Mouse (Mus musculus) embryonic facial prominence, embryonic 11.5 days (tissue): Measurements from ENCODE around the gene Kcnn4. TPM values are rescaled to one million over a fixed set of nuclear protein-coding genes. Genes with fewer than 3 reads are reported as not detected.

ENCODE experiments used
- ATAC-seq: fragments of 200-750 bp; cut with Nextera tagmentation; replicated peaks from 2 replicates; pipeline ENCODE4 v1.8.0; 2017; ENCODE audit warnings: low read depth; ENCODE audit not compliant: insufficient number of reproducible peaks, low FRiP score, low TSS enrichment
- DNase-seq: peaks from one replicate; pipeline ENCODE4 v3.0.0-alpha.2; 2015; ENCODE audit warnings: low spot score
- H3K27ac ChIP-seq: fragments of 300-500 bp; sonication (generic); replicated peaks from 2 replicates; pipeline ENCODE4 v1.5.1; 2014; ENCODE audit warnings: mild to moderate bottlenecking, low read depth, low read length, control low read depth
- H3K27me3 ChIP-seq: fragments of 300-500 bp; sonication (generic); 2 replicates; pipeline ENCODE4 v1.6.1; 2014; ENCODE audit warnings: mild to moderate bottlenecking, low read length, moderate library complexity, mixed read lengths; ENCODE audit not compliant: control insufficient read depth, insufficient read depth
- H3K36me3 ChIP-seq: fragments of 300-500 bp; sonication (generic); replicated peaks from 2 replicates; pipeline ENCODE4 v1.6.1; 2014; ENCODE audit warnings: low read depth, mild to moderate bottlenecking, low read length, moderate library complexity, mixed read lengths; ENCODE audit not compliant: control insufficient read depth, insufficient read depth
- H3K4me1 ChIP-seq: fragments of 300-500 bp; sonication (generic); 2 replicates; pipeline ENCODE4 v1.6.1; 2014; ENCODE audit warnings: low read length, mixed read lengths; ENCODE audit not compliant: control insufficient read depth, insufficient read depth
- H3K4me2 ChIP-seq: fragments of 300-500 bp; sonication (generic); 2 replicates; pipeline ENCODE4 v1.6.1; 2014; ENCODE audit warnings: low read depth, mild to moderate bottlenecking, control low read depth, low read length, moderate library complexity
- H3K4me3 ChIP-seq: fragments of 300-500 bp; sonication (generic); 2 replicates; pipeline ENCODE4 v1.5.1; 2014; ENCODE audit warnings: low read depth, low read length, control low read depth
- H3K9ac ChIP-seq: fragments of 300-500 bp; sonication (generic); replicated peaks from 2 replicates; pipeline ENCODE4 v1.6.1; 2014; ENCODE audit warnings: mild to moderate bottlenecking, control low read depth, low read length
- H3K9me3 ChIP-seq: fragments of 300-500 bp; sonication (generic); replicated peaks from 2 replicates; pipeline ENCODE4 v1.6.1; 2016; ENCODE audit warnings: mild to moderate bottlenecking, low read length, inconsistent platforms, mixed read lengths; ENCODE audit not compliant: control insufficient read depth
- WGBS: fragments of 180-500 bp; shearing (Covaris S2); extraction: QIAGEN DNeasy Blood & Tissue Kit; methylation state at CpG from one replicate; pipeline ENCODE4 v1.1.7; 2014; 5-methylcytosine and 5-hydroxymethylcytosine counted together
- polyA plus RNA-seq: library from polyadenylated mRNA; unstranded; fragments of >200 nt; fragmentation: Nextera tagmentation; extraction: Ambion mirVana; gene quantifications from 2 replicates; pipeline ENCODE4 v1.2.1, GENCODE M21; 2014

Gene Kcnn4
- polyA plus RNA-seq, 1 experiment from 2014 or later: 2.3 TPM

GRCm38 (mm10) chr7:24371012-24371808, 1.1 kb downstream of the Kcnn4 start:
- no peak overlapping the region for H3K27ac ChIP-seq
- no peak for DNase-seq
- H3K27me3 ChIP-seq: no peaks in the 10 kb centered on the region
- H3K9me3 ChIP-seq: no peaks in the 10 kb centered on the region
- no peak overlapping the region for H3K4me3 ChIP-seq
- no peak overlapping the region for H3K4me2 ChIP-seq
- ATAC-seq: no peak
- 84% methylated on average over 6 of the region's 7 CpGs for WGBS
- no peaks in the 10 kb centered on the region for H3K4me1 ChIP-seq
- no peak overlapping the region for H3K9ac ChIP-seq
- H3K36me3 ChIP-seq: no peaks in the 10 kb centered on the region

- DNase-seq: no peak
- H3K9ac ChIP-seq: no peak overlapping the region
- H3K36me3 ChIP-seq: no peaks in the 10 kb centered on the region
- no peak overlapping the region for H3K27ac ChIP-seq
- peaks cover 3% of the 10 kb centered on the region; the same call in 1 of the 2 replicates for H3K27me3 ChIP-seq
- no peak for ATAC-seq
- H3K9me3 ChIP-seq: no peaks in the 10 kb centered on the region
- H3K4me1 ChIP-seq: no peaks in the 10 kb centered on the region
- 69% methylated on average over 3 of the region's 3 CpGs for WGBS
- H3K4me3 ChIP-seq: no peak overlapping the region
- H3K4me2 ChIP-seq: no peak overlapping the region
Measured at GRCm38 (mm10) chr7:24371809-24372145, 1.7 kb downstream of the Kcnn4 start.

GRCm38 (mm10) chr7:24372300-24372699, 2.2 kb downstream of the Kcnn4 start:
- Histone ChIP-seq H3K9ac (no peak overlapping the region), H3K4me1 (peaks cover 4% of the 10 kb centered on the region), H3K27me3 (peaks cover 5% of the 10 kb centered on the region; the same call in 1 of the 2 replicates), H3K36me3 (no peaks in the 10 kb centered on the region), H3K4me2 (no peak overlapping the region), H3K27ac (no peak overlapping the region), H3K4me3 (no peak overlapping the region), H3K9me3 (no peaks in the 10 kb centered on the region)
- ATAC-seq: no peak
- 83% methylated on average over 10 of the region's 11 CpGs for WGBS
- DNase-seq: no peak

- Histone ChIP-seq H3K27me3 (peaks cover 5% of the 10 kb centered on the region; the same call in 1 of the 2 replicates), H3K9ac (no peak overlapping the region), H3K36me3 (no peaks in the 10 kb centered on the region), H3K27ac (no peak overlapping the region), H3K4me1 (peaks cover 7% of the 10 kb centered on the region), H3K4me2 (no peak overlapping the region), H3K4me3 (no peak overlapping the region), H3K9me3 (no peaks in the 10 kb centered on the region)
- DNase-seq (no peak), ATAC-seq (no peak)
- WGBS: 57% methylated on average over 4 of the region's 4 CpGs
Measured at GRCm38 (mm10) chr7:24372786-24373185, 2.7 kb downstream of the Kcnn4 start.

GRCm38 (mm10) chr7:24373538-24374379, 3.7 kb downstream of the Kcnn4 start:
- DNase-seq (no peak), ATAC-seq (no peak)
- no peak overlapping the region for H3K9ac ChIP-seq
- no peaks in the 10 kb centered on the region for H3K36me3 ChIP-seq
- H3K9me3 ChIP-seq: no peaks in the 10 kb centered on the region
- peaks cover 7% of the 10 kb centered on the region for H3K4me1 ChIP-seq
- no peak overlapping the region for H3K27ac ChIP-seq
- no peak overlapping the region for H3K4me3 ChIP-seq
- H3K27me3 ChIP-seq: peaks cover 5% of the 10 kb centered on the region; the same call in 1 of the 2 replicates
- no peak overlapping the region for H3K4me2 ChIP-seq
- 34% methylated on average over 20 of the region's 20 CpGs for WGBS

GRCm38 (mm10) chr7:24376456-24376855, 6.4 kb downstream of the Kcnn4 start:
- Histone ChIP-seq H3K4me3 (no peak overlapping the region), H3K4me2 (no peak overlapping the region), H3K9me3 (no peaks in the 10 kb centered on the region), H3K36me3 (no peaks in the 10 kb centered on the region), H3K4me1 (peaks cover 9% of the 10 kb centered on the region), H3K27me3 (peaks cover 5% of the 10 kb centered on the region; the same call in 1 of the 2 replicates), H3K27ac (no peak overlapping the region), H3K9ac (no peak overlapping the region)
- 89% methylated on average over 8 of the region's 8 CpGs for WGBS
- DNase-seq (no peak), ATAC-seq (no peak)

GRCm38 (mm10) chr7:24377091-24377865, 7.2 kb downstream of the Kcnn4 start:
- 8% methylated on average over 49 of the region's 49 CpGs for WGBS
- Histone ChIP-seq H3K36me3 (no peaks in the 10 kb centered on the region), H3K9ac (peak overlapping the region; percentile 44; the same call in 1 of the 2 replicates), H3K4me1 (peaks cover 9% of the 10 kb centered on the region), H3K27ac (peak overlapping the region; percentile 59), H3K4me2 (peak overlapping the region; percentile 61), H3K27me3 (peaks cover 5% of the 10 kb centered on the region; the same call in 1 of the 2 replicates), H3K4me3 (0 out of 2 replicates have a peak overlapping the region, but pooled peaks have one; percentile 18), H3K9me3 (no peaks in the 10 kb centered on the region)
- DNase-seq (peak; percentile 57), ATAC-seq (peak; percentile 39)
